Mouse (Mus musculus): ENCODE data around the gene Car14. TPM values are rescaled to one million over a fixed set of nuclear protein-coding genes. Genes with fewer than 3 reads are reported as not detected.
"Not testable (repeated sequence)": the region's sequence is repeated elsewhere in the genome, so short reads cannot be mapped to it uniquely, and the experiment has no call there.

Gene Car14
- total RNA-seq (2021): 1 to 10 TPM; 6.9 to 9.9 TPM
- long read RNA-seq, experiment 1, partial matches to known transcripts: 0 of 13 reads
- long read RNA-seq, experiment 1, other reads (novel, unspliced or antisense): 13 of 13 reads
- long read RNA-seq, experiment 2, partial matches to known transcripts: 1 of 14 reads
- long read RNA-seq, experiment 2, other reads (novel, unspliced or antisense): 12 of 14 reads

- no peak for DNase-seq (ENCODE audit: low spot score in 2 of 2)
- peak within 1 kb of the TSS; percentile 47 for H3K4me3 ChIP-seq
- H3K27ac ChIP-seq: peak within 1 kb of the TSS; percentile 86
- no peak for TF ChIP-seq CTCF (conservative IDR thresholded peaks at IDR 0.05)
These were observed at the start of gene Car14 for GRCm38 (mm10) chr3:95904568-95904967. TSS of gene Car14 (minus strand) at chr3:95904691.

GRCm38 (mm10) chr3:95953522-95953921 lies 49.0 kb upstream of the Car14 start:
- H3K4me3 ChIP-seq: no peak overlapping the region
- no peak for DNase-seq (ENCODE audit: low spot score in 2 of 2)
- TF ChIP-seq CTCF (conservative IDR thresholded peaks at IDR 0.05): no peak
- H3K27ac ChIP-seq: no peak overlapping the region

GRCm38 (mm10) chr3:95953023-95953422 lies 48.5 kb upstream of the Car14 start:
- Histone ChIP-seq H3K4me3 (no peak overlapping the region), H3K27ac (no peak overlapping the region)
- TF ChIP-seq CTCF (conservative IDR thresholded peaks at IDR 0.05): no peak
- DNase-seq (ENCODE audit: low spot score in 2 of 2): no peak

- H3K4me3 ChIP-seq: peak overlapping the region; percentile 71
- not testable (repeated sequence) for DNase-seq (ENCODE audit: low spot score in 2 of 2)
These were observed 47.1 kb upstream of the Car14 start for GRCm38 (mm10) chr3:95951566-95951965.

GRCm38 (mm10) chr3:95950763-95951551 lies 46.5 kb upstream of the Car14 start:
- peak; percentile 87 to 89 for DNase-seq (ENCODE audit: low spot score in 2 of 2)
- H3K27ac ChIP-seq: peak overlapping the region; percentile 99
- H3K4me3 ChIP-seq: peak overlapping the region; percentile 71
- TF ChIP-seq CTCF (conservative IDR thresholded peaks at IDR 0.05): no peak

More at GRCm38 (mm10) chr3:95951566-95951965, 47.1 kb upstream of the Car14 start:
- H3K27ac ChIP-seq: peak overlapping the region; percentile 99

GRCm38 (mm10) chr3:95948325-95948724 lies 43.8 kb upstream of the Car14 start:
- DNase-seq (ENCODE audit: low spot score in 2 of 2): no peak
- Histone ChIP-seq H3K27ac (no peak overlapping the region), H3K4me3 (no peak overlapping the region)
- no peak for TF ChIP-seq CTCF (conservative IDR thresholded peaks at IDR 0.05)

GRCm38 (mm10) chr3:95945731-95946240 lies 41.3 kb upstream of the Car14 start:
- H3K27ac ChIP-seq: no peak overlapping the region
- no peak for TF ChIP-seq CTCF (conservative IDR thresholded peaks at IDR 0.05)
- DNase-seq (ENCODE audit: low spot score in 2 of 2): no peak
- no peak overlapping the region for H3K4me3 ChIP-seq

GRCm38 (mm10) chr3:95944742-95945141 lies 40.3 kb upstream of the Car14 start:
- Histone ChIP-seq H3K27ac (no peak overlapping the region), H3K4me3 (no peak overlapping the region)
- no peak for DNase-seq (ENCODE audit: low spot score in 2 of 2)
- TF ChIP-seq CTCF (conservative IDR thresholded peaks at IDR 0.05): no peak

GRCm38 (mm10) chr3:95943226-95943625 lies 38.7 kb upstream of the Car14 start:
- DNase-seq (ENCODE audit: low spot score in 2 of 2): no peak
- no peak for TF ChIP-seq CTCF (conservative IDR thresholded peaks at IDR 0.05)
- no peak overlapping the region for H3K27ac ChIP-seq
- no peak overlapping the region for H3K4me3 ChIP-seq

GRCm38 (mm10) chr3:95942749-95943148 lies 38.3 kb upstream of the Car14 start:
- DNase-seq (ENCODE audit: low spot score in 2 of 2): no peak
- Histone ChIP-seq H3K27ac (no peak overlapping the region), H3K4me3 (no peak overlapping the region)
- no peak for TF ChIP-seq CTCF (conservative IDR thresholded peaks at IDR 0.05)

- TF ChIP-seq CTCF (conservative IDR thresholded peaks at IDR 0.05): peak; percentile 61
- no peak overlapping the region for H3K4me3 ChIP-seq
- H3K27ac ChIP-seq: no peak overlapping the region
- no peak for DNase-seq (ENCODE audit: low spot score in 2 of 2)
These were observed 34.3 kb upstream of the Car14 start for GRCm38 (mm10) chr3:95938835-95939234.

GRCm38 (mm10) chr3:95938217-95938616 lies 33.7 kb upstream of the Car14 start:
- DNase-seq (ENCODE audit: low spot score in 2 of 2): no peak
- TF ChIP-seq CTCF (conservative IDR thresholded peaks at IDR 0.05): no peak
- Histone ChIP-seq H3K4me3 (no peak overlapping the region), H3K27ac (no peak overlapping the region)

- Histone ChIP-seq H3K27ac (no peak overlapping the region), H3K4me3 (no peak overlapping the region)
- no peak for TF ChIP-seq CTCF (conservative IDR thresholded peaks at IDR 0.05)
- DNase-seq (ENCODE audit: low spot score in 2 of 2): no peak
These were observed 30.0 kb upstream of the Car14 start for GRCm38 (mm10) chr3:95934448-95934847.

All from layer of hippocampus, adult 2 months (tissue).